Mouse (Mus musculus): ENCODE data around the gene Lrmda. TPM values are rescaled to one million over a fixed set of nuclear protein-coding genes. Genes with fewer than 3 reads are reported as not detected.

Gene Lrmda
- polyA plus RNA-seq (2012; rRNA removed): 0.10 and 0.11 TPM in 2 replicates

DNA sequence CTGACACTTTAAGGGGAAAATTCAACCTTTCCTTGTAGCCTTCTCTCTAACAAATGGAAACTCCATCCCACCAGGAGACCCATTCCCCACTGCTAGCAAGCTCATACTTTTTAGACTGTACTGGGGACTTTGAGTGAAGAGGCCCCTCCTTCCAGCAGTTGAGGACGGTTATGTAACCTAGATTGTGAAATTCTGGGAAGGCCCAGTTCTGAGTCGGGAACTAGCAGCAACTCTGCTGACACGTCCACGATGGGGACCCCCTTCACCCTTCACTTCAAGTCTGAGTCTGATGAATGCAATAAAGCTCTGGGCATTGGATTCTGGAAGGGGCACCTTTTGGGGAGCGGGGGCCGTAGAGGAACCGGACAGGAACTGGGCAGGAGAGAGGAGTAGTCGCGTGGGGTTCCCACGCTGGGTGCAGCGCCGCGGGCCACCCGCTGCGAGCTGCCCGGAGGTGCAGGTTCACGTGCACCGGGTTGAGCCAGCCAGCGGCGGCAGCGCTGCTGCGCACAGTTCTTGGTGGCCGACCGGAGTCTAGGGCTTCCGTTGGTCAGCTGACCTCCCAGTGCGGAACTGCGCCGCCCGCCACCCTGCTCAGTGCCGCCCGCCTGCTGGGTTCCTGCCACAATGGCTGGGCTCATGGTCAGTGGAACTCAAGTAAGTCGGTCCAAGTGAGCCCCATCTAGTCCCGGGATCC is at the start of gene Lrmda:
Gene Lrmda, plus strand, starts transcription at position 461 of the 697 bp plus-strand sequence.

DNA sequence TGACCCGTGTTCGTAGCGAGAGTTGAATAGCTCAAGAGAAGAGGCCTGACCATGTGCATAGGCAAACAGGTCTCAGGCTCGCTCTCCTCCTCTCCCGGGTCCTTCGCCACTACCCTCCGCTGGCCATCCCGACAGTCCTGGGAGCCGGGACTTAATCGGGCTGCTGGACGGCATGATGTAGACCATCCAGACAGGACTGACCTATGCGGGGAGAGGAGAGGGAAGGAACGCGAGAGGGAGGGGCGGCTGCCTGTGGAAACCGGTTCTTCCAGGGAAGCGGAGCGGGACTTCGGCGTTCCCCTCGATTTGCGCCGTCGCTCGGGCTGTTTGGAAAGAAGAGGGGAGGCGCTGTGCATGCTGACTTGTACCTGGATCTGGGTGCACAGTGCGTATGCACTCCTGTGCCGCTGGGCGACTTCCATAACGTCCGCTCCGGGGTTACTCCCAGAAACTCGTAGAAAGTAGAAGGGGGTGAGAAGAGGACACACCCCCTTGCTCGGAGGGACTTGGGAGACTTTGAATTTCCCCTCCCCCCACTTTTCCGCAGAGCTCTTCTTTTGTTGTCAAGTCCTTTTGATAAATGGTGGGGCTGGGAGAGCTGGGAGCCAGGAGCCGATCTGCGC is 30.1 kb upstream of the Lrmda start, which contains the start of gene Zfp503:
Gene Zfp503, minus strand, starts transcription at position 311 of the 623 bp plus-strand sequence.

Other genes with a start within 250 kb of the Lrmda start
- gene Vdac2, start 194.5 kb upstream of the Lrmda start, polyA plus RNA-seq (2012; rRNA removed): 176 and 187 TPM in 2 replicates
- 41.6 and 41.9 TPM in 2 replicates for gene Comtd1, start 170.7 kb upstream of the Lrmda start, polyA plus RNA-seq (2012; rRNA removed)
- 6.6 and 9.3 TPM in 2 replicates for gene Zfp503, start 30.1 kb upstream of the Lrmda start, polyA plus RNA-seq (2012; rRNA removed)